ENCODE assay signal across 7 mouse cellular contexts in the genomic region with DNA sequence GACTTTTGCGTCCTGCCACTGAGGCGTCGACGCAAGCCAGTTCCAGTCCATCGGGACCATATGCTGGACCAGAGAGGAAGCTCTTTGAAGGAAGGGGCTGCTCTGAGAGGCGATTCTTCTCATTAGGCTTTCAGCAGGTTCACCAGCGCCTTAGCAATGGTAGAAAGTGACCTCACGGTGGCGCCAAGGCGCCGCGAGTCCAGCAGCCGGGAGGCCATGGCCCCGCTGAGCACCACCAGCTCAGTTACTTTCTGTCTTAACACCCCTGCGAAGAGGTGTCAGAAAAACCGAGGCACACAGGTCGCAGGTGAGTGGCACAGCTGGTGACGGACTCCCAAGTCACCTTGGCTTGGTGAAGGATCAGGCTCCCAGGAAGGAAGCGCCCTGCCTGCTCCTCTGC. TPM values are rescaled to one million over a fixed set of nuclear protein-coding genes. Genes with fewer than 3 reads are reported as not detected.
DNase-seq lines count a peak whose midpoint lies in the region; ATAC-seq and TF ChIP-seq lines count a peak whose summit lies in the region.

No protein-coding gene starts in this region.

- H3K4me2 ChIP-seq in hindbrain, postnatal 0 days (ENCODE audit: low read depth, low read length) = no peak overlapping the region

- peak; percentile 86 for TF ChIP-seq CTCF in hindbrain, postnatal 0 days (IDR thresholded peaks at IDR 0.05; ENCODE audit: low read depth)
- peak; percentile 94 for TF ChIP-seq CTCF in small intestine, adult 2 months (IDR thresholded peaks at IDR 0.05; ENCODE audit: extremely low read depth, insufficient read length, insufficient replicate concordance, low read depth, low read length)

- peak; percentile 89 for DNase-seq in ZHBTc4 (ENCODE audit: low read depth, low spot score)
- peak; percentile 87 to 89 for DNase-seq in cerebellum, postnatal 14 days
- DNase-seq in gastrocnemius, postnatal 10 days = peak; percentile 76
- DNase-seq in hindbrain, postnatal 0 days (ENCODE audit: low spot score) = peak; percentile 87
- DNase-seq in left cerebral cortex, postnatal 25 days (ENCODE audit: low spot score in 2 of 2) = peak; percentile 61 to 75
- DNase-seq in midbrain, embryonic 10.5 days (ENCODE audit: low spot score) = peak; percentile 73

- H3K4me3 ChIP-seq in hindbrain, postnatal 0 days (ENCODE audit: low read length) = no peak overlapping the region
- no peak overlapping the region for H3K4me3 ChIP-seq in midbrain, embryonic 10.5 days
- H3K4me3 ChIP-seq in small intestine, adult 2 months (ENCODE audit: low read depth, low read length) = peak overlapping the region; percentile 18; the same call in 1 of the 2 replicates

- H3K27ac ChIP-seq in hindbrain, postnatal 0 days = no peak overlapping the region
- no peak overlapping the region for H3K27ac ChIP-seq in midbrain, embryonic 10.5 days (replicated peaks)
- no peak overlapping the region for H3K27ac ChIP-seq in small intestine, adult 2 months (ENCODE audit: insufficient read depth, low read depth, low read length)

- H3K9me3 ChIP-seq in hindbrain, postnatal 0 days (ENCODE audit: low read length) = no peaks in the 10 kb centered on the region
- H3K9me3 ChIP-seq in midbrain, embryonic 10.5 days (replicated peaks) = no peaks in the 10 kb centered on the region

- no peaks in the 10 kb centered on the region for H3K36me3 ChIP-seq in hindbrain, postnatal 0 days (ENCODE audit: insufficient read depth, low read length)
- peaks cover 59% of the 10 kb centered on the region for H3K36me3 ChIP-seq in midbrain, embryonic 10.5 days
- peaks cover 7% of the 10 kb centered on the region for H3K36me3 ChIP-seq in small intestine, adult 2 months (ENCODE audit: control insufficient read depth, insufficient read depth, low read length)

- intact Hi-C loops in left cerebral cortex, postnatal 25 days (cut with DNase I) = loop anchor here (1.0 to 2.0 kb wide), 3 partner anchors 73 to 258 kb away; partner anchors contain the start of gene Traf5

- no peak for TF ChIP-seq POLR2A in small intestine, adult 2 months (IDR thresholded peaks at IDR 0.05; ENCODE audit: low read depth, low read length)

- 15% methylated on average over 19 of the region's 19 CpGs for WGBS in hindbrain, postnatal 0 days
- WGBS in midbrain, embryonic 10.5 days = 18% methylated on average over 19 of the region's 19 CpGs
- WGBS in small intestine, adult 2 months = 9% methylated on average over 19 of the region's 19 CpGs

- no peaks in the 10 kb centered on the region for H3K27me3 ChIP-seq in hindbrain, postnatal 0 days (ENCODE audit: insufficient read depth, low read length)
- no peaks in the 10 kb centered on the region for H3K27me3 ChIP-seq in midbrain, embryonic 10.5 days (ENCODE audit: low read depth, poor library complexity, severe bottlenecking)
- no peaks in the 10 kb centered on the region for H3K27me3 ChIP-seq in small intestine, adult 2 months (ENCODE audit: control insufficient read depth, insufficient read depth, low read length)

- peak; percentile 68 for ATAC-seq in hindbrain, postnatal 0 days

- H3K4me1 ChIP-seq in hindbrain, postnatal 0 days (ENCODE audit: insufficient read depth, low read length) = peaks cover 4% of the 10 kb centered on the region; the same call in 1 of the 2 replicates
- peaks cover 24% of the 10 kb centered on the region for H3K4me1 ChIP-seq in midbrain, embryonic 10.5 days
- H3K4me1 ChIP-seq in small intestine, adult 2 months (ENCODE audit: control insufficient read depth, insufficient read depth, insufficient read length, low read length) = peaks cover 26% of the 10 kb centered on the region

- H3K9ac ChIP-seq in hindbrain, postnatal 0 days (replicated peaks; ENCODE audit: low read length) = no peak overlapping the region

RNA-seq across cellular contexts. Expression of gene Nek2, which starts 13.6 kb away (rescaled TPM):
- total RNA-seq in gastrocnemius, postnatal 10 days (2021) = 1 to 10 TPM; 4.7 to 4.9 TPM
- 9.1 and 9.5 TPM in 2 replicates for total RNA-seq in hindbrain, postnatal 0 days (2014; rRNA removed)
- 7.7 and 8.4 TPM in 2 replicates for polyA plus RNA-seq in hindbrain, postnatal 0 days (2015; fragmentation: Nextera tagmentation; extraction: Ambion mirVana)
- 1 to 10 TPM; 1.2 to 1.6 TPM for total RNA-seq in left cerebral cortex, postnatal 25 days (2021)
- 63.3 and 66.6 TPM in 2 replicates for polyA plus RNA-seq in midbrain, embryonic 10.5 days (2016; fragmentation: Nextera tagmentation; extraction: Ambion mirVana)
- polyA plus RNA-seq in small intestine, adult 2 months (2012; rRNA removed) = 1.7 and 5.5 TPM in 2 replicates
